Mouse (Mus musculus) testis, postnatal 14 days (tissue): ENCODE data around the gene Gm4312.
"Not testable (repeated sequence)": the region's sequence is repeated elsewhere in the genome, so short reads cannot be mapped to it uniquely, and the experiment has no call there.

Experiments
- DNase-seq: peaks from one replicate; pipeline ENCODE4 v3.0.0; 2021; ENCODE audit warnings: low spot score

The Gm4312 gene

DNA sequence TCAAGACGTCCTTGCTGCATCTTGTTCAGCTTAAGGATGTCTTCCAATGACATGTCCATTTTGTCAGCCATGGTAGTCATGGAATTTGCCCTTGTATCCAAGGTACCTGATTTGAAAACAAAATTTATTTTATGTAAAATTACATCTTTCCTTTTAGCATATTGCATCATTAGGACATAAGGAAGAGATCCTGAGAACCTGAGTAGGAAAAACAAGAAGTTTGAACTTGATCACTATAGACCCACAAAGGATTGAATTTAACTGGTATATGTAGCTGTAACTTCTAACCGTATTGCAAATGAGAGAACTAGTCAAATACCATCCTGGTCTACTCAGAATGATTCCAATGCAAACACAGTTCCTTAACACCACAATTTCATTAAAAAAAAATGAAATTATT, at the start of gene Gm4312:
Gm4312 (minus strand) TSS at position 101 of the 400 bp plus-strand sequence.
- not testable (repeated sequence) for DNase-seq

DNA sequence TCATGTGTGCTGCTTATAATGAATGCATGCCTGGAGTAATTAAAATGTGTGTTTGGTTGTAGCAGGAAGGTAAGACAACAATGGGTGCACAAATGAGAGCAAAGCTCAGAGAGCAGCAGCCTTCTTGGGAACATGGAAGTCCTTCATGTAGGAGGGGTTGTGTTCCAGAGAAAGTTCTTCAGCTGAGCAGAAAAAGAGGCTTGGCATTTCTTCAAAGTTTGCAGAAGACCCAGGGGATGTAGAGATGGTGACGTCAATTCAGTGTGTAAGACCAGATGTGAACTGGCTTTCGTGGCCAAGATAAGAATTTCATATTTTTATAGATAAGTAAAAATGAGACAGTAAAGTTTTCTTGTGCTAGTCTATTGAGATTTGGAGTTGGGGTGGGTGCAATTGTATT, 45.2 kb upstream of the Gm4312 start:
- DNase-seq: no peak

DNA sequence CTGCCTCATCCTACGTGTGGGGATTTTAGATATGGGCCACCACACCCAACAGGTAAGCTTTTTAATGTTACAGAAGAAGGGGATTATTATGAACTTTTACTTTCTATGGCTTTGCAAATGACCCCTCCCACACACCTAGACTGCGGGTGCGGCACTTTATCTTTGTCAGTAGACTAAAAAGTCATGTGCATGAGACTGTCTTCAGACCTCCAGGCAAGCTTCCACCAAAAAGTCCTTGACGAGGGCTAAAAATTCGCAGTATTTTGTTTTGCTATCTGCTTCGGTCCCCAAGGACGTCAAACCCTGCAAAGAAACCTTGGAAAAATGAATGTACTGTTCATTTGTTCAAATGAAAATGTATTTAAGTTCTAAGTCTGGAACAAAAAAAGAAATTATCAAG, 33.2 kb upstream of the Gm4312 start:
- peak; percentile 50 for DNase-seq

DNA sequence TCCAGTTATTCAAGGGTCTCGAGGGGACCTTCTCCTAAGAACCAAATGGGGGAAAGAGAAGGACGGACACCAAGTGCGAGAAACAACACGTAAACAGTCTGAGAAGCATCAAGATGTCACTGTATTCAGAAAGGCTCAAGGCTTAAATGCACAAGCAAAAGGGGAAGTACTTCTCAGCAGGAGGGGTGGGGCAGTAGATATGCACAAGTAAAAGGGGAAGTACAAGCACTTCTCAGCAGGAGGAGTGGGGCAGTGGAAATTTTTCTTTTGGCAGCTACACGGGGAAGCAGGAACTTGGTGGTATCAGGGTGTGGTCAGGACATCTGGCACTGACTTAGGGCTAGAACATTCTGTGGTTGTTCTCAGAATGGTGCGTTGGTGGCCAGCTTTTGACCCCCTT, 19.9 kb upstream of the Gm4312 start:
- not testable (repeated sequence) for DNase-seq

DNA sequence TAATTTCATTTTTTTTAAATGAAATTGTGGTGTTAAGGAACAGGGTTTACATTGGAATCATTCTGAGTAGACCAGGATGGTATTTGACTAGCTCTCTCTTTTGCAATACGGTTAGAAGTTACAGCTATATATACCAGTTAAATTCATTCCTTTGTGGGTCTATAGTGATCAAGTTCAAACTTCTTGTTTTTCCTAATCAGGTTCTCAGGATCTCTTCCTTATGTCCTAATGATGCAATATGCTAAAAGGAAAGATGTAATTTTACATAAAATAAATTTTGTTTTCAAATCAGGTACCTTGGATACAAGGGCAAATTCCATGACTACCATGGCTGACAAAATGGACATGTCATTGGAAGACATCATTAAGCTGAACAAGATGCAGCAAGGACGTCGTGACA, 21.3 kb downstream of the Gm4312 start, which contains the start of gene Gm4307:
Gm4307 (plus strand) TSS at position 301 of the 400 bp plus-strand sequence.
- DNase-seq: not testable (repeated sequence)

DNA sequence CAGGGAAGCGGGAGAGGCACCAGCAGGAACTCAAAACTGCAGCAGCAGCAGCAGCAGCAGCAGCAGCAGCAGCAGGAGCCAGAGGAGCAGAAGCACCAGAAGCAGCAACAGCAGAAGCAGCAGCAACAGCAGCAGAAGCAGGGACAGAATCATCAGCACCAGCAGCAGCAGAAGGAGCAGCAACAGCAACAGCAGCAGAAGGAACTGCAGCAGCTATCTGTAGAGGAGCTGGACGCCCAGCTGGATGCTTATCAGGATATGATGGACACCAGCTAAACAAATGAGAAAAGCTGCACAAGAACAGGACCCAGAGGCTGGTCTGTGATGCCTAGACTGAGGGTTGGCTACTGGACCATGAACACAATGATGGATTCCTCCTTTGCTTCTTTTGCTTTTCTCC, 25.5 kb downstream of the Gm4312 start:
- DNase-seq: peak; percentile 10

DNA sequence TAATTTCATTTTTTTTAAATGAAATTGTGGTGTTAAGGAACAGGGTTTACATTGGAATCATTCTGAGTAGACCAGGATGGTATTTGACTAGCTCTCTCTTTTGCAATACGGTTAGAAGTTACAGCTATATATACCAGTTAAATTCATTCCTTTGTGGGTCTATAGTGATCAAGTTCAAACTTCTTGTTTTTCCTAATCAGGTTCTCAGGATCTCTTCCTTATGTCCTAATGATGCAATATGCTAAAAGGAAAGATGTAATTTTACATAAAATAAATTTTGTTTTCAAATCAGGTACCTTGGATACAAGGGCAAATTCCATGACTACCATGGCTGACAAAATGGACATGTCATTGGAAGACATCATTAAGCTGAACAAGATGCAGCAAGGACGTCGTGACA, 31.6 kb downstream of the Gm4312 start, which contains the start of gene Gm4305:
Gm4305 (plus strand) TSS at position 301 of the 400 bp plus-strand sequence.
- not testable (repeated sequence) for DNase-seq

DNA sequence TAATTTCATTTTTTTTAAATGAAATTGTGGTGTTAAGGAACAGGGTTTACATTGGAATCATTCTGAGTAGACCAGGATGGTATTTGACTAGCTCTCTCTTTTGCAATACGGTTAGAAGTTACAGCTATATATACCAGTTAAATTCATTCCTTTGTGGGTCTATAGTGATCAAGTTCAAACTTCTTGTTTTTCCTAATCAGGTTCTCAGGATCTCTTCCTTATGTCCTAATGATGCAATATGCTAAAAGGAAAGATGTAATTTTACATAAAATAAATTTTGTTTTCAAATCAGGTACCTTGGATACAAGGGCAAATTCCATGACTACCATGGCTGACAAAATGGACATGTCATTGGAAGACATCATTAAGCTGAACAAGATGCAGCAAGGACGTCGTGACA, 36.7 kb downstream of the Gm4312 start, which contains the start of gene Gm4303:
Gm4303 (plus strand) TSS at position 301 of the 400 bp plus-strand sequence.
- not testable (repeated sequence) for DNase-seq

DNA sequence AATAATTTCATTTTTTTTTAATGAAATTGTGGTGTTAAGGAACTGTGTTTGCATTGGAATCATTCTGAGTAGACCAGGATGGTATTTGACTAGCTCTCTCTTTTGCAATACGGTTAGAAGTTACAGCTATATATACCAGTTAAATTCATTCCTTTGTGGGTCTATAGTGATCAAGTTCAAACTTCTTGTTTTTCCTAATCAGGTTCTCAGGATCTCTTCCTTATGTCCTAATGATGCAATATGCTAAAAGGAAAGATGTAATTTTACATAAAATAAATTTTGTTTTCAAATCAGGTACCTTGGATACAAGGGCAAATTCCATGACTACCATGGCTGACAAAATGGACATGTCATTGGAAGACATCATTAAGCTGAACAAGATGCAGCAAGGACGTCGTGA, 41.8 kb downstream of the Gm4312 start, which contains the start of gene Gm4302:
Gm4302 (plus strand) TSS at position 301 of the 400 bp plus-strand sequence.
- DNase-seq: not testable (repeated sequence)

DNA sequence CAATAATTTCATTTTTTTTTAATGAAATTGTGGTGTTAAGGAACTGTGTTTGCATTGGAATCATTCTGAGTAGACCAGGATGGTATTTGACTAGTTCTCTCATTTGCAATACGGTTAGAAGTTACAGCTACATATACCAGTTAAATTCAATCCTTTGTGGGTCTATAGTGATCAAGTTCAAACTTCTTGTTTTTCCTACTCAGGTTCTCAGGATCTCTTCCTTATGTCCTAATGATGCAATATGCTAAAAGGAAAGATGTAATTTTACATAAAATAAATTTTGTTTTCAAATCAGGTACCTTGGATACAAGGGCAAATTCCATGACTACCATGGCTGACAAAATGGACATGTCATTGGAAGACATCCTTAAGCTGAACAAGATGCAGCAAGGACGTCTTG, 47.0 kb downstream of the Gm4312 start, which contains the start of gene Gm4301:
Gm4301 (plus strand) TSS at position 301 of the 400 bp plus-strand sequence.
- DNase-seq: not testable (repeated sequence)
